Comparison of ENCODE assay signal across 17 mouse cellular contexts in the genomic region with DNA sequence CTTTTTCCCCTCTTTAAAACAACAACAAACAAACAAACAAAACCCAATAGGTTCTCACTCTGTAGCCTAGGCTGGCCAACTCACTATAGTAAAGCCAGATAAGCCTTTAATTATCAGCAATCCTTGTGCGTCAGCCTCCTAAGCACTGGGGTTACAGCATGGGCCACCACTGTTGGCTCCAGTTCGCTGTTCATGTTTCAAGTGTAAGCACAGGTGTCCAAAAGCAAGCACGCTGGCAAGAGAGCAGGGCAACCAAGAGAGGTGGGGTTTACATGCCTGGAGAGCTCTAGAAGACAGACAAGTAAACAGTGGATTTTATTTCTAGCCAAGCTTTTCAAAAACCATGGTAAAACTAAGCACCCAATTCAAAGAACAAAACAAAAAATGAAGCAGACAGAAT. TPM values are rescaled to one million over a fixed set of nuclear protein-coding genes. Genes with fewer than 3 reads are reported as not detected.
"Had no signal": no experiment of that assay in that cellular context is flagged by ENCODE, and none has a peak within 500 bp of the region (broad histone marks: within the 10 kb centered on the region; RNA-seq: fewer than 3 reads in every experiment).

No protein-coding gene starts in this region.

- H3K27ac ChIP-seq: limb, embryonic 10.5 days; liver, embryonic 12.5 days; midbrain, embryonic 12.5 days; neural tube, embryonic 13.5 days; stomach, embryonic 15.5 days had no signal

- H3K4me3 ChIP-seq: limb, embryonic 10.5 days; liver, embryonic 12.5 days; midbrain, embryonic 12.5 days; neural tube, embryonic 13.5 days; stomach, embryonic 15.5 days had no signal

- H3K9me3 ChIP-seq: limb, embryonic 10.5 days; liver, embryonic 12.5 days; midbrain, embryonic 12.5 days; neural tube, embryonic 13.5 days; stomach, embryonic 15.5 days had no signal

- H3K9ac ChIP-seq: liver, embryonic 12.5 days; midbrain, embryonic 12.5 days; neural tube, embryonic 13.5 days; stomach, embryonic 15.5 days had no signal

- H3K4me2 ChIP-seq: liver, embryonic 12.5 days; midbrain, embryonic 12.5 days; neural tube, embryonic 13.5 days; stomach, embryonic 15.5 days had no signal

- DNase-seq: kidney, adult 2 months; kidney, postnatal 36 days; retina, postnatal 1 day; right cerebral cortex, postnatal 4 days; thymus, postnatal 36 days had no signal

- H3K27me3 ChIP-seq: liver, embryonic 12.5 days; midbrain, embryonic 12.5 days; neural tube, embryonic 13.5 days; stomach, embryonic 15.5 days had no signal

- H3K4me1 ChIP-seq: midbrain, embryonic 12.5 days; neural tube, embryonic 13.5 days had no signal

- ATAC-seq: intestine, embryonic 16.5 days; liver, embryonic 12.5 days; midbrain, embryonic 16.5 days had no signal

RNA-seq across cellular contexts. Expression of a gene that starts 0.7 kb away (rescaled TPM):
- total RNA-seq: left cerebral cortex, adult 18-20 months; left cerebral cortex, postnatal 14 days had no signal
- polyA plus RNA-seq: intestine, embryonic 16.5 days; kidney, postnatal 0 days; liver, embryonic 16.5 days; midbrain, embryonic 12.5 days; neural tube, embryonic 13.5 days; stomach, embryonic 15.5 days; thymus, postnatal 0 days had no signal
